Mouse (Mus musculus): ENCODE measurements around the gene Klhl29. TPM values are rescaled to one million over a fixed set of nuclear protein-coding genes. Genes with fewer than 3 reads are reported as not detected.

Klhl29 gene
- polyA plus RNA-seq, 1 experiment: not detected

DNA sequence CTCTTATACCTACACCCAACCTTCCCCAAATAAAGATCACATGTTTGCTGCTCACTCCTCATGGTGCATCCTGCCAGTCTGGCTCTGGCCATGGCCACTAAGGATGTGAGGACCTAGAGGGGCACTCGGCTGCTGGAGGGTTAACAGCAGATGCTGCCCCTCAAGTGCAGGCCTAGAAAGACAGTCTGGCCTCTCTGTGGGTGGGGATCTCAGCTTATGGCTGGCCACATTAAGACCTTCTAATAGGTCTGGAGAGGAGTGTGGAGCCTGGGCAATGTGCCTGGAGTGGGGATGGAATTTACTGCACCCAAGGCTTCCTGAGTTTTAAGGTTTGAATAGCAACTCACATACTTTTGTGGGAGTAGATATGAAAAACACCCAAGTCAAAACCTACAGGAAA, 188.8 kb downstream of the Klhl29 start:
- TF ChIP-seq MYOD1 (IDR thresholded peaks at IDR 0.05; ENCODE audit: control insufficient read depth, insufficient read length, low read depth): no peak
- TF ChIP-seq MAX (IDR thresholded peaks at IDR 0.05): no peak
- TF ChIP-seq MYOG (IDR thresholded peaks at IDR 0.05; ENCODE audit: control insufficient read depth, extremely low read depth, insufficient read length): no peak
- no peak for TF ChIP-seq CEBPB (IDR thresholded peaks at IDR 0.05; ENCODE audit: low read depth)
- TF ChIP-seq USF1 (IDR thresholded peaks at IDR 0.05; ENCODE audit: low read depth): no peak
- TF ChIP-seq CTCF (IDR thresholded peaks at IDR 0.05; ENCODE audit: control insufficient read depth, insufficient read depth, insufficient read length): no peak
- no peak for TF ChIP-seq FOSL1 (IDR thresholded peaks at IDR 0.05; ENCODE audit: insufficient read depth, low read length, poor library complexity, severe bottlenecking)
- Histone ChIP-seq H3K27me3 (ENCODE audit: control insufficient read depth, insufficient read depth, insufficient read length) (no peaks in the 10 kb centered on the region), H3K79me3 (ENCODE audit: low read depth) (no peaks in the 10 kb centered on the region), H3K36me3 (ENCODE audit: control insufficient read depth, insufficient read depth) (no peaks in the 10 kb centered on the region), H3K4me3 (ENCODE audit: insufficient read depth, poor library complexity, severe bottlenecking) (no peak overlapping the region), H3K79me2 (ENCODE audit: control insufficient read depth, insufficient read depth) (no peaks in the 10 kb centered on the region), H3ac (ENCODE audit: control insufficient read depth, insufficient read length, low read depth) (no peak overlapping the region)

DNA sequence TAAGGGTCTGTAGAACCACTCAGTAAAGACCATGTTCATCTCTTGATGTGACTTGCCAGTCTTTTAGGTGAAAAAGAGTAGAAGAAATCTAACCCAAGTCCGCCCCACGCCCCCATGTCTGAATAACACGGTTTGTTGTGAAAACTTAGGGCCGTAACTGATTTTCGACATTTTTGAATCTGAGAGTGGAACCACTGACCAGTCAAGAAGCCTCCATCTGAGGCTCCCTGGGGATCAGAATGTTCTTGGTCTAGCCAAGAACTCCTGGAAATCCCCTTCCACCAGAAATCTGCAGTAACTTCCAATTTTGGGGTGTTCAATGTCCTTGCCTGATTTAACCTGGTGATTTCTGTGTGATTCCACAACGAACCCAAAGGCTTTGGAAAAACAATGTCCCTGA, 189.9 kb downstream of the Klhl29 start:
- H3ac ChIP-seq (ENCODE audit: control insufficient read depth, insufficient read length, low read depth): no peak overlapping the region
- no peaks in the 10 kb centered on the region for H3K36me3 ChIP-seq (ENCODE audit: control insufficient read depth, insufficient read depth)
- H3K4me3 ChIP-seq (ENCODE audit: insufficient read depth, poor library complexity, severe bottlenecking): no peak overlapping the region
- H3K27me3 ChIP-seq (ENCODE audit: control insufficient read depth, insufficient read depth, insufficient read length): no peaks in the 10 kb centered on the region
- TF ChIP-seq MAX (IDR thresholded peaks at IDR 0.05): no peak
- no peak for TF ChIP-seq USF1 (IDR thresholded peaks at IDR 0.05; ENCODE audit: low read depth)
- TF ChIP-seq MYOD1 (IDR thresholded peaks at IDR 0.05; ENCODE audit: control insufficient read depth, insufficient read length, low read depth): no peak
- no peak for TF ChIP-seq CEBPB (IDR thresholded peaks at IDR 0.05; ENCODE audit: low read depth)
- TF ChIP-seq FOSL1 (IDR thresholded peaks at IDR 0.05; ENCODE audit: insufficient read depth, low read length, poor library complexity, severe bottlenecking): no peak
- H3K79me3 ChIP-seq (ENCODE audit: low read depth): no peaks in the 10 kb centered on the region
- no peaks in the 10 kb centered on the region for H3K79me2 ChIP-seq (ENCODE audit: control insufficient read depth, insufficient read depth)

DNA sequence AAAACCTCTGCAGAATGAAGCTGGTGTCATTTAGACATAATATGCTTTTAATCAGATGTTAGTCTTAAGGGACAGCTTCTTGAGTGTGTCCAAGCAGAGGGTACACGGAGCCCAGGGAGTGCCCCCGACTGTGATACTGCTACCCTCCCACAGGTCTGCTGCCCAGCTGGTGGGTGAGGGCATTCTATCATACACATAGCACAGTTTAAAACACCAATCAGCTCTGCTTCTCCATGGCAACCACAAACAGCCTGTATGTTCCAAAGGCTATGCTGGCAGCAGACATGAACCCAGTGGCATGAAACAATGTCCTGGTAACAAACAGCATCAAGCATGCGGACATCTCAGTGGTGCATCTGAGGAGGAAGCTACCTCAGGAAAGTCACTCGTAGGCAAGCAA, 192.9 kb downstream of the Klhl29 start:
- Histone ChIP-seq H3K79me3 (ENCODE audit: low read depth) (no peaks in the 10 kb centered on the region), H3K27me3 (ENCODE audit: control insufficient read depth, insufficient read depth, insufficient read length) (no peaks in the 10 kb centered on the region), H3ac (ENCODE audit: control insufficient read depth, insufficient read length, low read depth) (no peak overlapping the region), H3K79me2 (ENCODE audit: control insufficient read depth, insufficient read depth) (no peaks in the 10 kb centered on the region), H3K36me3 (ENCODE audit: control insufficient read depth, insufficient read depth) (no peaks in the 10 kb centered on the region), H3K4me3 (ENCODE audit: insufficient read depth, poor library complexity, severe bottlenecking) (no peak overlapping the region)
- no peak for TF ChIP-seq MAX (IDR thresholded peaks at IDR 0.05)

DNA sequence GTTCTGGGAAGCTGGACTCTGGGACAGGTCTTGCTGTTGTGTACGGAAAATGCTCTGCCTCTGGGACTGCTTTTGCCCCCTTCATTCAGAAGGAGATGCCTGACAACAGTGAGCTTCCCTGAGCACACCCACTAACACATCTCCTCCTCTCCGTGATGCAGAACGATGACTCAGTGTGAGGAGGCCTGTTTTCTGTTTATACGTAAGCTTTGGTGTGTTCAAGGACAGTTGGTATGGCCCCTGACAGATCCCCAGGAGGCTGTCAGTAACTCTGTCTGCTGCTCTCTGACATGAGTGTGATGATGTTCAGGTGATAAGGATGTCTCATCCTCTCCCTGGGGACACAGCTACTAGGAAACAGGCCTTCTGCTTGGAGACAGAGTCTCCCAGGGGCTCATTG, 193.3 kb downstream of the Klhl29 start:
- H3K36me3 ChIP-seq (ENCODE audit: control insufficient read depth, insufficient read depth): no peaks in the 10 kb centered on the region
- H3K27me3 ChIP-seq (ENCODE audit: control insufficient read depth, insufficient read depth, insufficient read length): no peaks in the 10 kb centered on the region
- H3K79me3 ChIP-seq (ENCODE audit: low read depth): no peaks in the 10 kb centered on the region
- H3ac ChIP-seq (ENCODE audit: control insufficient read depth, insufficient read length, low read depth): no peak overlapping the region
- no peaks in the 10 kb centered on the region for H3K79me2 ChIP-seq (ENCODE audit: control insufficient read depth, insufficient read depth)
- no peak for TF ChIP-seq MYOG (IDR thresholded peaks at IDR 0.05; ENCODE audit: control insufficient read depth, extremely low read depth, insufficient read length)
- no peak for TF ChIP-seq MAX (IDR thresholded peaks at IDR 0.05)
- no peak for TF ChIP-seq MYOD1 (IDR thresholded peaks at IDR 0.05; ENCODE audit: control insufficient read depth, insufficient read length, low read depth)
- no peak for TF ChIP-seq FOSL1 (IDR thresholded peaks at IDR 0.05; ENCODE audit: insufficient read depth, low read length, poor library complexity, severe bottlenecking)
- no peak for TF ChIP-seq USF1 (IDR thresholded peaks at IDR 0.05; ENCODE audit: low read depth)
- TF ChIP-seq CTCF (IDR thresholded peaks at IDR 0.05; ENCODE audit: control insufficient read depth, insufficient read depth, insufficient read length): no peak
- no peak for TF ChIP-seq CEBPB (IDR thresholded peaks at IDR 0.05; ENCODE audit: low read depth)
- H3K4me3 ChIP-seq (ENCODE audit: insufficient read depth, poor library complexity, severe bottlenecking): no peak overlapping the region

DNA sequence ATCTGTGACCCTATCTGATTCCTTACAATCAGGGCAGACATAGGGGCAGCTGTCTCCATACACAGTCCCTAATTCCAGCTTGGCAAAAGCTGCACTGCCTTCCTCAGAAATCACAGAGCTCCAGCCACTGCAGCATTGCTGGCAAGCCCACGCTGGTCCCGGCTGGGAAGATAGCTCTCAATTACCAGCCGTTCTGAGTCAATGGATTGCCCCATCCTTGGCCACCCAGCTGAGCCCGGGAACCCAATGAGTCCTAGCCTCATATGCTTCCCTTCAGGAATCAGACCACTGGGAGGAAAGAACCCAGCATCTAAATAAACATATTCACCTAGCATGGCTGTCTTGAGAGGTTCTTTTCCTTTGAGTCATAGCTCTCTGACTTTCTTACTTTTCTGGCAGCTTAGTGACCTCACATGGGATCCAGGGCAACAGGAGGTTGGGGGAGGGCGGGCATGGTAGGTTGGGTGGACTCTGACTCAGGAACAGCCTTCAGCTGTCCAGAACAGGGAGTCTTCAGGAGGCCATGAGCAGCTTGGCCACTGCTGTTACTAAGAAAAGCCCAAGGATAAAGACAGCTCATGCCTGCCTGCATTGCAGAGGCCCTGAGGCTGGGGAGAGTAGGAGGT, 198.7 kb downstream of the Klhl29 start:
- Histone ChIP-seq H3ac (ENCODE audit: control insufficient read depth, insufficient read length, low read depth) (no peak overlapping the region), H3K27me3 (ENCODE audit: control insufficient read depth, insufficient read depth, insufficient read length) (no peaks in the 10 kb centered on the region), H3K36me3 (ENCODE audit: control insufficient read depth, insufficient read depth) (no peaks in the 10 kb centered on the region), H3K79me2 (ENCODE audit: control insufficient read depth, insufficient read depth) (no peaks in the 10 kb centered on the region), H3K79me3 (ENCODE audit: low read depth) (no peaks in the 10 kb centered on the region), H3K4me3 (ENCODE audit: insufficient read depth, poor library complexity, severe bottlenecking) (no peak overlapping the region)
- TF ChIP-seq FOSL1 (IDR thresholded peaks at IDR 0.05; ENCODE audit: insufficient read depth, low read length, poor library complexity, severe bottlenecking) (no peak), MYOD1 (IDR thresholded peaks at IDR 0.05; ENCODE audit: control insufficient read depth, insufficient read length, low read depth) (no peak)

DNA sequence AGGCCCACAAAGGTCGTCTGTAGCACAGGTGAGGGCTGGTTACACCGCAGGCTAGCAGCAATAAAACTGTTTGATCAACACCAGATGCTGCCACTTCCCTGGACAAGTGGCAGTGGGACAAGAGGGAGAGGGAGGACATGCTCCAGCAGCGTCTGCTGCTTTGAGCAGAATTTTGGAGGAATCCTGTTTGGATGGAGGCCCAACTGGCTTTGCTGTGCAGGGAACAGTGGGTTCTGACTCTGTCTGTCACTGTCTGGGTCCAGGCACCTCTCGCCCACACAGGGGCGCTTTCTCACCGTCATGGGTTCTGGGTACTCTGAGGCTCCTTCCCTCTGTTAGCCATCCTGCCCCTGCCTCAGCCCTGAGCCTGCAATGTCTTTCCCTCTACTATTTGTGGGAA, 209.3 kb downstream of the Klhl29 start:
- H3K36me3 ChIP-seq (ENCODE audit: control insufficient read depth, insufficient read depth): no peaks in the 10 kb centered on the region
- H3K27me3 ChIP-seq (ENCODE audit: control insufficient read depth, insufficient read depth, insufficient read length): no peaks in the 10 kb centered on the region
- no peaks in the 10 kb centered on the region for H3K79me2 ChIP-seq (ENCODE audit: control insufficient read depth, insufficient read depth)
- TF ChIP-seq MYOD1 (IDR thresholded peaks at IDR 0.05; ENCODE audit: control insufficient read depth, insufficient read length, low read depth): no peak
- no peak for TF ChIP-seq CTCF (IDR thresholded peaks at IDR 0.05; ENCODE audit: control insufficient read depth, insufficient read depth, insufficient read length)
- TF ChIP-seq CEBPB (IDR thresholded peaks at IDR 0.05; ENCODE audit: low read depth): no peak
- no peak for TF ChIP-seq MYOG (IDR thresholded peaks at IDR 0.05; ENCODE audit: control insufficient read depth, extremely low read depth, insufficient read length)
- no peak for TF ChIP-seq FOSL1 (IDR thresholded peaks at IDR 0.05; ENCODE audit: insufficient read depth, low read length, poor library complexity, severe bottlenecking)
- no peak for TF ChIP-seq USF1 (IDR thresholded peaks at IDR 0.05; ENCODE audit: low read depth)
- TF ChIP-seq MAX (IDR thresholded peaks at IDR 0.05): no peak
- H3ac ChIP-seq (ENCODE audit: control insufficient read depth, insufficient read length, low read depth): no peak overlapping the region
- no peak overlapping the region for H3K4me3 ChIP-seq (ENCODE audit: insufficient read depth, poor library complexity, severe bottlenecking)
- no peaks in the 10 kb centered on the region for H3K79me3 ChIP-seq (ENCODE audit: low read depth)

All from C2C12 (cell line).